Mouse (Mus musculus) erythroblast, embryonic 14.5 days (primary cell): ENCODE results near the gene Rcn1. TPM values are rescaled to one million over a fixed set of nuclear protein-coding genes. Genes with fewer than 3 reads are reported as not detected.

Experiments used
- H3K27me3 ChIP-seq: 2 replicates; pipeline ENCODE4 v1.6.1; 2012; ENCODE audit warnings: inconsistent platforms; ENCODE audit not compliant: control insufficient read depth
- H3K36me3 ChIP-seq: 2 replicates; pipeline ENCODE4 v1.6.1; 2012; ENCODE audit warnings: mild to moderate bottlenecking, inconsistent platforms; ENCODE audit not compliant: control insufficient read depth
- H3K4me1 ChIP-seq: 2 replicates; pipeline ENCODE4 v1.6.1; 2012; ENCODE audit warnings: inconsistent platforms; ENCODE audit not compliant: control insufficient read depth
- H3K4me3 ChIP-seq: replicated peaks from 2 replicates; pipeline ENCODE3; 2012; ENCODE audit warnings: moderate library complexity, mild to moderate bottlenecking, inconsistent platforms
- H3K9me3 ChIP-seq: 2 replicates; pipeline ENCODE4 v1.6.1; 2012; ENCODE audit warnings: low read length, inconsistent platforms, mixed read lengths; ENCODE audit not compliant: control insufficient read depth
- GATA1 ChIP-seq: IDR thresholded peaks from 2 replicates; pipeline ENCODE4 v1.6.1; 2012; ENCODE audit warnings: low read length, inconsistent platforms, mixed read lengths
- TAL1 ChIP-seq: IDR thresholded peaks from 3 replicates; pipeline ENCODE4 v1.6.1; 2012; ENCODE audit warnings: low read length, inconsistent platforms, mixed read lengths
- polyA plus RNA-seq: library from polyadenylated mRNA; stranded (reverse); fragments of >175 nt; gene quantifications from 2 replicates; pipeline ENCODE4 v1.2.3, GENCODE M21; 2012

Rcn1 gene
- polyA plus RNA-seq, 1 experiment = 0.12 TPM

- TF ChIP-seq TAL1 (no peak), GATA1 (no peak)
- H3K4me1 ChIP-seq = peaks cover 33% of the 10 kb centered on the region
- H3K9me3 ChIP-seq = peaks cover 2% of the 10 kb centered on the region; the same call in 1 of the 2 replicates
- no peak overlapping the region for H3K4me3 ChIP-seq
- no peaks in the 10 kb centered on the region; the same call in 1 of the 2 replicates for H3K27me3 ChIP-seq
- no peaks in the 10 kb centered on the region for H3K36me3 ChIP-seq
Measured at GRCm38 (mm10) chr2:105418629-105419227, 19.6 kb upstream of the Rcn1 start.

- H3K36me3 ChIP-seq = no peaks in the 10 kb centered on the region
- H3K4me1 ChIP-seq = peaks cover 41% of the 10 kb centered on the region
- no peaks in the 10 kb centered on the region; the same call in 1 of the 2 replicates for H3K27me3 ChIP-seq
- no peak overlapping the region for H3K4me3 ChIP-seq
- TF ChIP-seq TAL1 (no peak), GATA1 (no peak)
- peaks cover 2% of the 10 kb centered on the region; the same call in 1 of the 2 replicates for H3K9me3 ChIP-seq
Measured at GRCm38 (mm10) chr2:105417663-105418062, 18.5 kb upstream of the Rcn1 start.

- H3K4me1 ChIP-seq = peaks cover 46% of the 10 kb centered on the region
Measured at GRCm38 (mm10) chr2:105416660-105417348, 17.7 kb upstream of the Rcn1 start.

GRCm38 (mm10) chr2:105416046-105416659 lies 17.0 kb upstream of the Rcn1 start:
- no peaks in the 10 kb centered on the region for H3K36me3 ChIP-seq
- H3K9me3 ChIP-seq = peaks cover 2% of the 10 kb centered on the region; the same call in 1 of the 2 replicates
- H3K27me3 ChIP-seq = no peaks in the 10 kb centered on the region; the same call in 1 of the 2 replicates
- no peak overlapping the region for H3K4me3 ChIP-seq
- no peak for TF ChIP-seq TAL1
- H3K4me1 ChIP-seq = peaks cover 52% of the 10 kb centered on the region

More at GRCm38 (mm10) chr2:105416660-105417348, 17.7 kb upstream of the Rcn1 start:
- no peaks in the 10 kb centered on the region; the same call in 1 of the 2 replicates for H3K27me3 ChIP-seq
- no peak for TF ChIP-seq GATA1
- TF ChIP-seq TAL1 = no peak
- H3K4me3 ChIP-seq = no peak overlapping the region
- peaks cover 2% of the 10 kb centered on the region; the same call in 1 of the 2 replicates for H3K9me3 ChIP-seq
- no peaks in the 10 kb centered on the region for H3K36me3 ChIP-seq

GRCm38 (mm10) chr2:105414309-105414708 lies 15.2 kb upstream of the Rcn1 start:
- no peak overlapping the region for H3K4me3 ChIP-seq
- H3K9me3 ChIP-seq = no peaks in the 10 kb centered on the region
- no peaks in the 10 kb centered on the region for H3K36me3 ChIP-seq
- no peaks in the 10 kb centered on the region; the same call in 1 of the 2 replicates for H3K27me3 ChIP-seq
- peaks cover 65% of the 10 kb centered on the region for H3K4me1 ChIP-seq
- TF ChIP-seq GATA1 (no peak), TAL1 (no peak)

- Histone ChIP-seq H3K36me3 (no peaks in the 10 kb centered on the region), H3K4me1 (peaks cover 48% of the 10 kb centered on the region), H3K9me3 (no peaks in the 10 kb centered on the region), H3K4me3 (no peak overlapping the region), H3K27me3 (peaks cover 10% of the 10 kb centered on the region)
- TF ChIP-seq GATA1 (no peak), TAL1 (no peak)
Measured at GRCm38 (mm10) chr2:105409253-105409652, 10.1 kb upstream of the Rcn1 start.

- H3K4me1 ChIP-seq = peaks cover 41% of the 10 kb centered on the region
- no peaks in the 10 kb centered on the region for H3K9me3 ChIP-seq
- H3K4me3 ChIP-seq = no peak overlapping the region
- peaks cover 10% of the 10 kb centered on the region for H3K27me3 ChIP-seq
- TF ChIP-seq GATA1 (no peak), TAL1 (no peak)
- no peaks in the 10 kb centered on the region for H3K36me3 ChIP-seq
Measured at GRCm38 (mm10) chr2:105408511-105408910, 9.4 kb upstream of the Rcn1 start.

- no peaks in the 10 kb centered on the region for H3K36me3 ChIP-seq
- no peak overlapping the region for H3K4me3 ChIP-seq
- peaks cover 23% of the 10 kb centered on the region for H3K27me3 ChIP-seq
- peaks cover 2% of the 10 kb centered on the region; the same call in 1 of the 2 replicates for H3K9me3 ChIP-seq
- TF ChIP-seq TAL1 = no peak
- no peak for TF ChIP-seq GATA1
- H3K4me1 ChIP-seq = peaks cover 38% of the 10 kb centered on the region
Measured at GRCm38 (mm10) chr2:105402180-105402579, 3.1 kb upstream of the Rcn1 start.

GRCm38 (mm10) chr2:105400558-105400957 lies 1.4 kb upstream of the Rcn1 start:
- no peak overlapping the region for H3K4me3 ChIP-seq
- H3K27me3 ChIP-seq = peaks cover 19% of the 10 kb centered on the region
- no peaks in the 10 kb centered on the region for H3K36me3 ChIP-seq
- peaks cover 2% of the 10 kb centered on the region; the same call in 1 of the 2 replicates for H3K9me3 ChIP-seq
- TF ChIP-seq GATA1 (no peak), TAL1 (no peak)
- peaks cover 51% of the 10 kb centered on the region for H3K4me1 ChIP-seq
